Mouse (Mus musculus) mesoderm, embryonic 11.5 days (tissue): ENCODE data around the gene Atg2a.

Experiments
- DNase-seq: peaks from one replicate; pipeline ENCODE4 v3.0.0-alpha.2; 2012; ENCODE audit warnings: low read depth, low spot score

The Atg2a gene

GRCm38 (mm10) chr19:6247526-6248300 lies 6.2 kb downstream of the Atg2a start:
- DNase-seq = no peak

- no peak for DNase-seq
These were observed 11.6 kb downstream of the Atg2a start for GRCm38 (mm10) chr19:6253021-6253420.

- no peak for DNase-seq
These were observed 19.0 kb downstream of the Atg2a start for GRCm38 (mm10) chr19:6260428-6260827.

- no peak for DNase-seq
These were observed 19.5 kb downstream of the Atg2a start for GRCm38 (mm10) chr19:6260946-6261345.

GRCm38 (mm10) chr19:6261379-6261778 lies 19.9 kb downstream of the Atg2a start:
- DNase-seq = no peak

GRCm38 (mm10) chr19:6262222-6262621 lies 20.8 kb downstream of the Atg2a start:
- DNase-seq = peak; percentile 77

GRCm38 (mm10) chr19:6262839-6263433 lies 21.5 kb downstream of the Atg2a start:
- DNase-seq = no peak

- no peak for DNase-seq
These were observed 22.7 kb downstream of the Atg2a start for GRCm38 (mm10) chr19:6264200-6264599.

- no peak for DNase-seq
These were observed 23.5 kb downstream of the Atg2a start for GRCm38 (mm10) chr19:6264945-6265344.

- DNase-seq = no peak
These were observed 24.3 kb downstream of the Atg2a start for GRCm38 (mm10) chr19:6265727-6266182.

GRCm38 (mm10) chr19:6267306-6268169 lies 26.1 kb downstream of the Atg2a start:
- DNase-seq = no peak

- peak; percentile 93 for DNase-seq
These were observed 26.7 kb downstream of the Atg2a start for GRCm38 (mm10) chr19:6268170-6268528.

- no peak for DNase-seq
These were observed 27.2 kb downstream of the Atg2a start for GRCm38 (mm10) chr19:6268670-6269132.

- DNase-seq = no peak
These were observed 28.5 kb downstream of the Atg2a start for GRCm38 (mm10) chr19:6269798-6270475.

GRCm38 (mm10) chr19:6270661-6271060 lies 29.2 kb downstream of the Atg2a start:
- DNase-seq = no peak

- DNase-seq = no peak
These were observed 29.7 kb downstream of the Atg2a start for GRCm38 (mm10) chr19:6271206-6271605.

- DNase-seq = no peak
These were observed 30.6 kb downstream of the Atg2a start for GRCm38 (mm10) chr19:6272053-6272452.

GRCm38 (mm10) chr19:6272738-6273137 lies 31.3 kb downstream of the Atg2a start:
- no peak for DNase-seq

GRCm38 (mm10) chr19:6273592-6273991 lies 32.1 kb downstream of the Atg2a start:
- no peak for DNase-seq

GRCm38 (mm10) chr19:6273998-6274608 lies 32.6 kb downstream of the Atg2a start:
- no peak for DNase-seq

- no peak for DNase-seq
These were observed 34.4 kb downstream of the Atg2a start for GRCm38 (mm10) chr19:6275740-6276389.
